26 mouse cellular contexts compared by ENCODE assay signal in genomic region chr9:14235286-14235685, GRCm38 (mm10). TPM values are rescaled to one million over a fixed set of nuclear protein-coding genes. Genes with fewer than 3 reads are reported as not detected.
A peak's percentile ranks its signal among the peaks of the same experiment; 100 is the strongest.
DNase-seq lines count a peak whose midpoint lies in the region; ATAC-seq and TF ChIP-seq lines count a peak whose summit lies in the region.
"Had no signal": no experiment of that assay in that cellular context is flagged by ENCODE, and none has a peak within 500 bp of the region (broad histone marks: within the 10 kb centered on the region; RNA-seq: fewer than 3 reads in every experiment).

No protein-coding gene starts in this region.

- no peak for TF ChIP-seq POLR2A in liver, adult 2 months (IDR thresholded peaks at IDR 0.05; ENCODE audit: extremely low read depth, insufficient read depth, low read length)

- no peaks in the 10 kb centered on the region for H3K79me2 ChIP-seq in liver, adult 2 months (ENCODE audit: control insufficient read depth, insufficient read depth, low read length)

- H3K27ac ChIP-seq in liver, adult 2 months (replicated peaks; ENCODE audit: insufficient read depth, low read depth, low read length): no peak overlapping the region
- no peak overlapping the region for H3K27ac ChIP-seq in liver, embryonic 11.5 days (ENCODE audit: low read depth, low read length)
- H3K27ac ChIP-seq in lung, embryonic 14.5 days (ENCODE audit: low read depth): peak overlapping the region; percentile 74
- H3K27ac ChIP-seq in stomach, embryonic 14.5 days (ENCODE audit: low read length): peak overlapping the region; percentile 55; the same call in 1 of the 2 replicates
- H3K27ac ChIP-seq in stomach, postnatal 0 days (replicated peaks): peak overlapping the region; percentile 58
- H3K27ac ChIP-seq: embryonic facial prominence, embryonic 12.5 days; embryonic facial prominence, embryonic 15.5 days; forebrain, embryonic 15.5 days; heart, adult 2 months; heart, embryonic 10.5 days; heart, embryonic 13.5 days; hindbrain, embryonic 12.5 days; hindbrain, embryonic 15.5 days had no signal

- ATAC-seq in liver, embryonic 11.5 days (replicated peaks; ENCODE audit: low FRiP score): no peak
- no peak for ATAC-seq in lung, embryonic 14.5 days (ENCODE audit: insufficient read depth)
- peak; percentile 51 for ATAC-seq in stomach, embryonic 14.5 days (ENCODE audit: insufficient number of reproducible peaks, insufficient read depth, low FRiP score, low read depth)
- ATAC-seq in stomach, postnatal 0 days (ENCODE audit: low FRiP score, low TSS enrichment): peak; percentile 41; the same call in 1 of the 2 replicates
- ATAC-seq: forebrain, embryonic 15.5 days; Patski had no signal

- peak; percentile 59 for DNase-seq in liver, adult 2 months (ENCODE audit: extremely low read depth, low read depth, low spot score)
- DNase-seq in liver, embryonic 11.5 days (ENCODE audit: low spot score): no peak
- no peak for DNase-seq in lung, embryonic 14.5 days
- DNase-seq in lung, adult 18-20 months: no peak
- DNase-seq in stomach, postnatal 0 days (ENCODE audit: low spot score): no peak
- no peak for DNase-seq in heart, postnatal 4 days
- no peak for DNase-seq in right cerebral cortex, postnatal 36 days (ENCODE audit: low spot score in 2 of 2)
- DNase-seq: B cell, adult 2 months; cerebellum, adult 18-20 months; cerebellum, adult 9-11 months; cerebellum, postnatal 25 days; gastrocnemius, postnatal 10 days; gastrocnemius, postnatal 36 days; heart, adult 2 months; heart, postnatal 14 days had no signal

- 25% methylated on average over 2 of the region's 2 CpGs for WGBS in liver, adult 2 months
- WGBS in liver, embryonic 11.5 days: 68% methylated on average over 2 of the region's 2 CpGs
- 45% methylated on average over 2 of the region's 2 CpGs for WGBS in lung, embryonic 14.5 days
- WGBS in stomach, embryonic 14.5 days: 61% methylated on average over 2 of the region's 2 CpGs
- 49% methylated on average over 2 of the region's 2 CpGs for WGBS in stomach, postnatal 0 days

- H3K36me3 ChIP-seq in liver, adult 2 months (ENCODE audit: control insufficient read depth, insufficient read depth, low read length): no peaks in the 10 kb centered on the region
- no peaks in the 10 kb centered on the region for H3K36me3 ChIP-seq in liver, embryonic 11.5 days (ENCODE audit: control insufficient read depth, insufficient read depth, low read length)
- no peaks in the 10 kb centered on the region for H3K36me3 ChIP-seq in lung, embryonic 14.5 days (ENCODE audit: insufficient read depth)
- no peaks in the 10 kb centered on the region for H3K36me3 ChIP-seq in stomach, embryonic 14.5 days (ENCODE audit: control insufficient read depth, insufficient read depth, low read length)
- no peaks in the 10 kb centered on the region for H3K36me3 ChIP-seq in stomach, postnatal 0 days (ENCODE audit: control insufficient read depth, insufficient read depth, low read length)
- H3K36me3 ChIP-seq: embryonic facial prominence, embryonic 12.5 days; embryonic facial prominence, embryonic 15.5 days; forebrain, embryonic 15.5 days; G1E; heart, embryonic 10.5 days; heart, embryonic 13.5 days; hindbrain, embryonic 12.5 days; hindbrain, embryonic 15.5 days had no signal

- peaks cover 15% of the 10 kb centered on the region for H3K4me1 ChIP-seq in liver, adult 2 months (ENCODE audit: control insufficient read depth, insufficient read depth, low read length)
- H3K4me1 ChIP-seq in liver, embryonic 11.5 days (replicated peaks; ENCODE audit: control insufficient read depth, insufficient read depth, low read length): no peaks in the 10 kb centered on the region
- no peaks in the 10 kb centered on the region for H3K4me1 ChIP-seq in lung, embryonic 14.5 days (ENCODE audit: insufficient read depth)
- peaks cover 11% of the 10 kb centered on the region; the same call in 1 of the 2 replicates for H3K4me1 ChIP-seq in stomach, embryonic 14.5 days (ENCODE audit: control insufficient read depth, insufficient read depth, low read length)
- H3K4me1 ChIP-seq in stomach, postnatal 0 days (replicated peaks; ENCODE audit: control insufficient read depth, insufficient read depth): no peaks in the 10 kb centered on the region
- H3K4me1 ChIP-seq: forebrain, embryonic 15.5 days; hindbrain, embryonic 12.5 days; hindbrain, embryonic 15.5 days had no signal

- no peak overlapping the region for H3K4me2 ChIP-seq in liver, embryonic 11.5 days
- no peak overlapping the region for H3K4me2 ChIP-seq in lung, embryonic 14.5 days
- H3K4me2 ChIP-seq in stomach, embryonic 14.5 days (replicated peaks; ENCODE audit: low read depth, low read length): no peak overlapping the region
- H3K4me2 ChIP-seq in stomach, postnatal 0 days (replicated peaks; ENCODE audit: low read depth): no peak overlapping the region
- H3K4me2 ChIP-seq: embryonic facial prominence, embryonic 12.5 days; embryonic facial prominence, embryonic 15.5 days; forebrain, embryonic 15.5 days; heart, embryonic 13.5 days; hindbrain, embryonic 12.5 days; hindbrain, embryonic 15.5 days had no signal

- no peak overlapping the region for H3K4me3 ChIP-seq in liver, adult 2 months (ENCODE audit: insufficient read depth, low read depth, low read length)
- H3K4me3 ChIP-seq in liver, embryonic 11.5 days (ENCODE audit: low read depth, low read length): no peak overlapping the region
- no peak overlapping the region for H3K4me3 ChIP-seq in lung, embryonic 14.5 days (ENCODE audit: low read depth, low read length)
- H3K4me3 ChIP-seq in stomach, embryonic 14.5 days (ENCODE audit: low read depth, low read length): no peak overlapping the region
- no peak overlapping the region for H3K4me3 ChIP-seq in stomach, postnatal 0 days (ENCODE audit: low read depth, low read length)
- H3K4me3 ChIP-seq: embryonic facial prominence, embryonic 12.5 days; embryonic facial prominence, embryonic 15.5 days; forebrain, embryonic 15.5 days; heart, adult 2 months; heart, embryonic 10.5 days; heart, embryonic 13.5 days; hindbrain, embryonic 12.5 days; hindbrain, embryonic 15.5 days had no signal

- no peak overlapping the region for H3K9ac ChIP-seq in liver, adult 2 months (ENCODE audit: low read depth, low read length)
- no peak overlapping the region for H3K9ac ChIP-seq in liver, embryonic 11.5 days (ENCODE audit: low read depth, low read length)
- H3K9ac ChIP-seq in lung, embryonic 14.5 days: no peak overlapping the region
- no peak overlapping the region for H3K9ac ChIP-seq in stomach, embryonic 14.5 days (replicated peaks; ENCODE audit: low read depth, low read length)
- H3K9ac ChIP-seq in stomach, postnatal 0 days (ENCODE audit: low read length): no peak overlapping the region
- H3K9ac ChIP-seq: embryonic facial prominence, embryonic 12.5 days; embryonic facial prominence, embryonic 15.5 days; forebrain, embryonic 15.5 days; heart, embryonic 13.5 days; hindbrain, embryonic 12.5 days; hindbrain, embryonic 15.5 days had no signal

- TF ChIP-seq CTCF in liver, adult 2 months (IDR thresholded peaks at IDR 0.05; ENCODE audit: low read depth, low read length): no peak
- no peak for TF ChIP-seq CTCF in lung, embryonic 14.5 days (IDR thresholded peaks at IDR 0.05; ENCODE audit: low read depth)
- no peak for TF ChIP-seq CTCF in stomach, postnatal 0 days (IDR thresholded peaks at IDR 0.05; ENCODE audit: low read depth)

- H3K27me3 ChIP-seq in liver, adult 2 months (ENCODE audit: control insufficient read depth, insufficient read depth, low read length): no peaks in the 10 kb centered on the region
- no peaks in the 10 kb centered on the region for H3K27me3 ChIP-seq in liver, embryonic 11.5 days (replicated peaks; ENCODE audit: control insufficient read depth, insufficient read depth, low read length)
- no peaks in the 10 kb centered on the region for H3K27me3 ChIP-seq in lung, embryonic 14.5 days (ENCODE audit: insufficient read depth, low read length)
- no peaks in the 10 kb centered on the region for H3K27me3 ChIP-seq in stomach, embryonic 14.5 days (ENCODE audit: control insufficient read depth, insufficient read depth, low read length)
- no peaks in the 10 kb centered on the region for H3K27me3 ChIP-seq in stomach, postnatal 0 days (ENCODE audit: control insufficient read depth, insufficient read depth, low read length)
- H3K27me3 ChIP-seq: CH12.LX; embryonic facial prominence, embryonic 12.5 days; embryonic facial prominence, embryonic 15.5 days; forebrain, embryonic 15.5 days; heart, embryonic 13.5 days; hindbrain, embryonic 12.5 days; hindbrain, embryonic 15.5 days; Patski had no signal

- no peak for TF ChIP-seq EP300 in stomach, postnatal 0 days (optimal IDR thresholded peaks at IDR 0.05)

- H3K9me3 ChIP-seq in liver, embryonic 11.5 days (ENCODE audit: control insufficient read depth, low read length): no peaks in the 10 kb centered on the region
- H3K9me3 ChIP-seq in lung, embryonic 14.5 days (ENCODE audit: low read depth, low read length): no peaks in the 10 kb centered on the region
- no peaks in the 10 kb centered on the region for H3K9me3 ChIP-seq in stomach, embryonic 14.5 days (ENCODE audit: control insufficient read depth, low read depth, low read length)
- no peaks in the 10 kb centered on the region for H3K9me3 ChIP-seq in stomach, postnatal 0 days (ENCODE audit: control insufficient read depth, low read length)
- H3K9me3 ChIP-seq: embryonic facial prominence, embryonic 12.5 days; embryonic facial prominence, embryonic 15.5 days; forebrain, embryonic 15.5 days; G1E; heart, embryonic 10.5 days; heart, embryonic 13.5 days; hindbrain, embryonic 12.5 days; hindbrain, embryonic 15.5 days had no signal

RNA-seq across cellular contexts. Expression of gene Sesn3, which starts 39.6 kb away (rescaled TPM):
- 14.8 and 14.9 TPM in 2 replicates for total RNA-seq in liver, adult 2 months (2014; rRNA removed)
- 4.2 and 5.6 TPM in 2 replicates for polyA plus RNA-seq in liver, adult 2 months (2012; rRNA removed)
- polyA plus RNA-seq in liver, embryonic 11.5 days (2014; fragmentation: Nextera tagmentation; extraction: Ambion mirVana): 4.0 and 5.6 TPM in 2 replicates
- polyA plus RNA-seq in lung, embryonic 14.5 days (2014; fragmentation: Nextera tagmentation; extraction: Ambion mirVana): 23.1 and 23.5 TPM in 2 replicates
- polyA plus RNA-seq in stomach, embryonic 14.5 days (2014; fragmentation: Nextera tagmentation; extraction: Ambion mirVana): 38.6 and 41.2 TPM in 2 replicates
- polyA plus RNA-seq in stomach, postnatal 0 days (2015; fragmentation: Nextera tagmentation; extraction: Ambion mirVana): 6.6 and 8.2 TPM in 2 replicates
- total RNA-seq in heart, postnatal 4 days (2021): 10 to 100 TPM; 24.8 to 28.6 TPM

Comparison
In these comparisons a context has a peak if more than half of its experiments do, and no peak if none do; other contexts are left out.
1. H3K27ac ChIP-seq: peak in lung, embryonic 14.5 days (single experiment), stomach, embryonic 14.5 days (single experiment) and stomach, postnatal 0 days (single experiment); none in liver, adult 2 months (single experiment) and liver, embryonic 11.5 days (single experiment).
2. ATAC-seq: peak in stomach, embryonic 14.5 days (single experiment) and stomach, postnatal 0 days (single experiment); none in liver, embryonic 11.5 days (single experiment) and lung, embryonic 14.5 days (single experiment).